Mouse (Mus musculus): Measurements from ENCODE around the gene Btn2a2. TPM values are rescaled to one million over a fixed set of nuclear protein-coding genes. Genes with fewer than 3 reads are reported as not detected.
"Not testable (repeated sequence)": the region's sequence is repeated elsewhere in the genome, so short reads cannot be mapped to it uniquely, and the experiment has no call there.

The Btn2a2 gene
- polyA plus RNA-seq (2014; fragmentation: Nextera tagmentation; extraction: Ambion mirVana), result 0.28 and 0.34 TPM in 2 replicates

GRCm38 (mm10) chr13:23488400-23489322 is at the start of gene Btn2a2:
Gene Btn2a2, minus strand, starts transcription at chr13:23488857.
- Histone ChIP-seq H3K4me1 (ENCODE audit: control insufficient read depth, insufficient read depth, low read length) (peaks cover 10% of the 10 kb centered on the region), H3K4me2 (peak within 1 kb of the TSS; percentile 39), H3K9ac (ENCODE audit: low read length) (no peak within 1 kb of the TSS), H3K27ac (ENCODE audit: low read depth, low read length) (no peak within 1 kb of the TSS), H3K9me3 (ENCODE audit: control insufficient read depth, low read length) (no peaks in the 10 kb centered on the region), H3K27me3 (ENCODE audit: control insufficient read depth, insufficient read depth, low read length) (no peaks in the 10 kb centered on the region), H3K4me3 (ENCODE audit: low read depth, low read length) (peak within 1 kb of the TSS; percentile 16), H3K36me3 (ENCODE audit: control insufficient read depth, insufficient read depth, low read length) (no peaks in the 10 kb centered on the region)
- DNase-seq (ENCODE audit: low spot score, missing footprints), result peak; percentile 93
- WGBS, result 2% methylated on average over 13 of the region's 14 CpGs
- peak; percentile 89 for ATAC-seq (ENCODE audit: low FRiP score)

GRCm38 (mm10) chr13:23538249-23538648 is 49.6 kb upstream of the Btn2a2 start:
- DNase-seq (ENCODE audit: low spot score, missing footprints) (no peak), ATAC-seq (ENCODE audit: low FRiP score) (no peak)
- H3K4me2 ChIP-seq, result no peak overlapping the region
- no peak overlapping the region for H3K9ac ChIP-seq (ENCODE audit: low read length)
- H3K27ac ChIP-seq (ENCODE audit: low read depth, low read length), result no peak overlapping the region
- WGBS, result 83% methylated on average over 5 of the region's 5 CpGs
- H3K4me1 ChIP-seq (ENCODE audit: control insufficient read depth, insufficient read depth, low read length), result peaks cover 10% of the 10 kb centered on the region
- H3K36me3 ChIP-seq (ENCODE audit: control insufficient read depth, insufficient read depth, low read length), result no peaks in the 10 kb centered on the region
- no peak overlapping the region for H3K4me3 ChIP-seq (ENCODE audit: low read depth, low read length)
- H3K27me3 ChIP-seq (ENCODE audit: control insufficient read depth, insufficient read depth, low read length), result no peaks in the 10 kb centered on the region
- no peaks in the 10 kb centered on the region for H3K9me3 ChIP-seq (ENCODE audit: control insufficient read depth, low read length)

GRCm38 (mm10) chr13:23537006-23537710 is 48.5 kb upstream of the Btn2a2 start:
- Histone ChIP-seq H3K36me3 (ENCODE audit: control insufficient read depth, insufficient read depth, low read length) (no peaks in the 10 kb centered on the region), H3K4me1 (ENCODE audit: control insufficient read depth, insufficient read depth, low read length) (peaks cover 15% of the 10 kb centered on the region), H3K4me2 (peak overlapping the region; percentile 45), H3K27me3 (ENCODE audit: control insufficient read depth, insufficient read depth, low read length) (no peaks in the 10 kb centered on the region), H3K4me3 (ENCODE audit: low read depth, low read length) (no peak overlapping the region), H3K9me3 (ENCODE audit: control insufficient read depth, low read length) (no peaks in the 10 kb centered on the region), H3K9ac (ENCODE audit: low read length) (no peak overlapping the region), H3K27ac (ENCODE audit: low read depth, low read length) (no peak overlapping the region; the same call in 1 of the 2 replicates)
- DNase-seq (ENCODE audit: low spot score, missing footprints), result peak; percentile 86
- 78% methylated on average over 3 of the region's 3 CpGs for WGBS
- ATAC-seq (ENCODE audit: low FRiP score), result no peak

GRCm38 (mm10) chr13:23536076-23536822 is 47.6 kb upstream of the Btn2a2 start:
- Histone ChIP-seq H3K4me2 (peak overlapping the region; percentile 45), H3K9me3 (ENCODE audit: control insufficient read depth, low read length) (no peaks in the 10 kb centered on the region), H3K36me3 (ENCODE audit: control insufficient read depth, insufficient read depth, low read length) (no peaks in the 10 kb centered on the region), H3K9ac (ENCODE audit: low read length) (peak overlapping the region; percentile 69), H3K27ac (ENCODE audit: low read depth, low read length) (peak overlapping the region; percentile 98), H3K27me3 (ENCODE audit: control insufficient read depth, insufficient read depth, low read length) (no peaks in the 10 kb centered on the region), H3K4me3 (ENCODE audit: low read depth, low read length) (peak overlapping the region; percentile 48), H3K4me1 (ENCODE audit: control insufficient read depth, insufficient read depth, low read length) (peaks cover 16% of the 10 kb centered on the region)
- peak; percentile 87 for DNase-seq (ENCODE audit: low spot score, missing footprints)
- ATAC-seq (ENCODE audit: low FRiP score), result no peak
- 22% methylated on average over 7 of the region's 7 CpGs for WGBS

DNA sequence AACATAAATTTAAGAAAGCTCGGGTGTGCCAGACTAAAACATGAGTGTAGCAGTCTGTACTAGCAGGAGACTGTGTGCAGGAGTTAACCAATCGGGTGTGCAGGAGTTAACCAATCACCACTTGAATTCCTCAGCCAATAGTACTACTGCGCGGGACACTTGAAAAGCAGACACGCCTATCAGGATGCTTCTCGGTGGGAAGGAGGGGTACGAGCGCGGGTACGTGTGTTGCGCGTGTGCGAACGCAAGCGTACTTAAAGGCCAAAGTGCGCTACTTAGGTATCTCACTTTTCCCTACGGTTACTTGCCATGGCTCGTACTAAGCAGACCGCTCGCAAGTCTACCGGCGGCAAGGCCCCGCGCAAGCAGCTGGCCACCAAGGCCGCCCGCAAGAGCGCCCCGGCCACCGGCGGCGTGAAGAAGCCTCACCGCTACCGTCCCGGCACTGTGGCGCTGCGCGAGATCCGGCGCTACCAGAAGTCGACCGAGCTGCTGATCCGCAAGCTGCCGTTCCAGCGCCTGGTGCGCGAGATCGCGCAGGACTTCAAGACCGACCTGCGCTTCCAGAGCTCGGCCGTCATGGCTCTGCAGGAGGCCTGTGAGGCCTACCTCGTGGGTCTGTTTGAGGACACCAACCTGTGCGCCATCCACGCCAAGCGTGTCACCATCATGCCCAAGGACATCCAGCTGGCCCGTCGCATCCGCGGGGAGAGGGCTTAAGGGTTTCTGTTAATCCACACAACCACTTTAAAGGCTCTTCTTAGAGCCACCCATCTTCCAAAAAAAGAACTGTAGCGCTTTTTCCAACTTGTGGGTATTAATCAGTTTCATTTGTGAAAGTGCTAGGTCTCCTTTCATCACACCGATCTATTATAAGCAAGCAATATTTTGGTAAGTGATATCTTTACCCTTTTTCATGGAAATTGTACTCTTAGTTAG is 46.7 kb upstream of the Btn2a2 start, which contains the start of gene Hist1h3g:
Hist1h3g (plus strand) TSS at position 286 of the 939 bp plus-strand sequence.
- ATAC-seq (ENCODE audit: low FRiP score) (peak; percentile 92), DNase-seq (ENCODE audit: low spot score, missing footprints) (peak; percentile 98)
- peak within 1 kb of the TSS; percentile 98 for H3K27ac ChIP-seq (ENCODE audit: low read depth, low read length)
- H3K4me2 ChIP-seq, result peak within 1 kb of the TSS; percentile 45
- peaks cover 16% of the 10 kb centered on the region for H3K4me1 ChIP-seq (ENCODE audit: control insufficient read depth, insufficient read depth, low read length)
- H3K27me3 ChIP-seq (ENCODE audit: control insufficient read depth, insufficient read depth, low read length); H3K36me3 ChIP-seq (ENCODE audit: control insufficient read depth, insufficient read depth, low read length); H3K9me3 ChIP-seq (ENCODE audit: control insufficient read depth, low read length): not testable (repeated sequence)
- under 1% methylated on average over 48 of the region's 62 CpGs for WGBS
- H3K4me3 ChIP-seq (ENCODE audit: low read depth, low read length), result peak within 1 kb of the TSS; percentile 48
- H3K9ac ChIP-seq (ENCODE audit: low read length), result peak within 1 kb of the TSS; percentile 69

DNA sequence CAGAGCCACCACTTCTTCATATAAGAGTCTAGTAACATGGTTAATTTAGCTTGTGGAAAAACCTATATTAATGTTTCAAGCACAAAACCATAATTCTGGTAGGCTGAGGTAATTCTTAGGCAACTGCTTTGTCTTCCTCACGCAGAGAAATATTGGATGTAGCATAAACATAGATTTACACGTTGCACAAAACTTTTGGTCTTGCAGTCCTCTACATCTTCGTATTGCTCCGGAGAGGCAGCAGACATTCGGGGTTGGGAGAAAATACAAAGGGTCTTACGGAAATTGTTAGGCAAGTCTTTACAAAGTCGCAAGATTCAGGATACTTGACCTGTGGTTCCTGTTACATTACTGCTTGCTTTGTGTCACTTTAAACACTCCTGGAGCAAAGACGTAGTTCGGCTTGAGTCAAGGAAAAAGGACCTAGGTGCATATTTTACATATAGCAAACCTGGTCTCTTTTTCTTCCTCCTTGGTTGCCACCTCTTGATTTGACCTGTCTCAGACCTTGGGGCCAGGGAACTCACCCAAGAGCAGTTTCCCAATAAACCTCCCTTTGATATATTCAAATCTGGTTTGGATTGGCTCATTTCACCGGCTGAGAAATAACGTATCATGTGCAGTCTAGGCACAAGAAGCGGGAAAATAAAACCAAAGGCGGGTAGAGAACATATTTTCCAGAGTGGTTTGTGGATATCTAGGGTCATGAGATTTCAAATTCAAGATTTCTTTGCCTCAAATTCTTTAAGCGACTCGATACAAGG is 45.9 kb upstream of the Btn2a2 start:
- DNase-seq (ENCODE audit: low spot score, missing footprints) (peak; percentile 97), ATAC-seq (ENCODE audit: low FRiP score) (peak; percentile 10)
- H3K27ac ChIP-seq (ENCODE audit: low read depth, low read length), result peak overlapping the region; percentile 98
- peaks cover 16% of the 10 kb centered on the region for H3K4me1 ChIP-seq (ENCODE audit: control insufficient read depth, insufficient read depth, low read length)
- H3K4me3 ChIP-seq (ENCODE audit: low read depth, low read length), result peak overlapping the region; percentile 48
- peak overlapping the region; percentile 45 for H3K4me2 ChIP-seq
- no peaks in the 10 kb centered on the region for H3K36me3 ChIP-seq (ENCODE audit: control insufficient read depth, insufficient read depth, low read length)
- no peaks in the 10 kb centered on the region for H3K27me3 ChIP-seq (ENCODE audit: control insufficient read depth, insufficient read depth, low read length)
- H3K9me3 ChIP-seq (ENCODE audit: control insufficient read depth, low read length), result no peaks in the 10 kb centered on the region
- WGBS, result under 1% methylated on average over 15 of the region's 15 CpGs
- H3K9ac ChIP-seq (ENCODE audit: low read length), result peak overlapping the region; percentile 66

DNA sequence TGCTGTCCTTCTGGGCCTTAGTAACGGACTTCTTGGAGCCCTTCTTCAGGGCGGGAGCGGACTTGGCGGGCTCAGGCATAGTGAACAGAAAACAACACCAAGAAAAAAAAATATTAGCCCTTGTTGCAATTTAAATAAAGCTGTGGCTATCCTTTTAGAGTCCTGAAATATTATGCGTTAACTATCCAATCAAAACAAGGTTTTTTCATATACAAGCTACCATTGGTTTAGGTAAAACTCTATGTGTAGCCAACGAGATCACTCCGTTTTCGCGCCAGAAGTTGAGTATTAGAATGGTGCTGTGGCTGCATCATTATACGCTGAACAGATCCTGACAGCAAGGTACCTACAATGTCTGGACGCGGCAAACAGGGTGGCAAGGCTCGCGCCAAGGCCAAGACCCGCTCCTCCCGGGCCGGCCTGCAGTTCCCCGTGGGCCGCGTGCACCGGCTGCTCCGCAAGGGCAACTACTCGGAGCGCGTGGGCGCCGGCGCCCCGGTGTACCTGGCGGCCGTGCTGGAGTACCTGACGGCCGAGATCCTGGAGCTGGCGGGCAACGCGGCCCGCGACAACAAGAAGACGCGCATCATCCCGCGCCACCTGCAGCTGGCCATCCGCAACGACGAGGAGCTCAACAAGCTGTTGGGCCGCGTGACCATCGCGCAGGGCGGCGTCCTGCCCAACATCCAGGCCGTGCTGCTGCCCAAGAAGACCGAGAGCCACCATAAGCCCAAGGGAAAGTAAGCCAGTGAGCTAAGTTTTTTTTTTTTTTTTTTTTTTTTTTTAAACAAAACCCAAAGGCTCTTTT is 45.1 kb upstream of the Btn2a2 start, which contains the start of gene Hist1h2af:
Hist1h2af (plus strand) TSS at position 347 of the 808 bp plus-strand sequence.
- H3K27me3 ChIP-seq (ENCODE audit: control insufficient read depth, insufficient read depth, low read length); H3K9me3 ChIP-seq (ENCODE audit: control insufficient read depth, low read length); H3K36me3 ChIP-seq (ENCODE audit: control insufficient read depth, insufficient read depth, low read length): not testable (repeated sequence)
- DNase-seq (ENCODE audit: low spot score, missing footprints) (peak; percentile 94), ATAC-seq (ENCODE audit: low FRiP score) (peak; percentile 64)
- Histone ChIP-seq H3K4me1 (ENCODE audit: control insufficient read depth, insufficient read depth, low read length) (peaks cover 19% of the 10 kb centered on the region), H3K9ac (ENCODE audit: low read length) (peak within 1 kb of the TSS; percentile 66), H3K27ac (ENCODE audit: low read depth, low read length) (peak within 1 kb of the TSS; percentile 98), H3K4me2 (peak within 1 kb of the TSS; percentile 45), H3K4me3 (ENCODE audit: low read depth, low read length) (peak within 1 kb of the TSS; percentile 48)
- under 1% methylated on average over 22 of the region's 53 CpGs for WGBS

Measured in midbrain, embryonic 11.5 days (tissue).